Mouse (Mus musculus) heart, postnatal 0 days (tissue): ENCODE measurements at regions not wholly inside any gene's neighbourhood (a gene's known extent, or its start where the extent isn't known, plus 50 kb on each side); places are given as distances from the start of the nearest gene placed in this dataset.

Source experiments
- CTCF ChIP-seq: IDR thresholded peaks from 2 replicates; pipeline ENCODE4 v1.5.1; 2016; ENCODE audit warnings: antibody characterized with exemption, control low read depth, low read depth
- EP300 ChIP-seq: IDR thresholded peaks from 2 replicates; pipeline ENCODE4 v1.6.1; 2016; ENCODE audit warnings: antibody characterized with exemption, low read depth

GRCm38 (mm10) chr6:49958891-49959290 lies 136.4 kb downstream of the Npy start:
- TF ChIP-seq CTCF (no peak), EP300 (no peak)
